8 mouse cellular contexts compared by ENCODE assay signal in the genomic region with DNA sequence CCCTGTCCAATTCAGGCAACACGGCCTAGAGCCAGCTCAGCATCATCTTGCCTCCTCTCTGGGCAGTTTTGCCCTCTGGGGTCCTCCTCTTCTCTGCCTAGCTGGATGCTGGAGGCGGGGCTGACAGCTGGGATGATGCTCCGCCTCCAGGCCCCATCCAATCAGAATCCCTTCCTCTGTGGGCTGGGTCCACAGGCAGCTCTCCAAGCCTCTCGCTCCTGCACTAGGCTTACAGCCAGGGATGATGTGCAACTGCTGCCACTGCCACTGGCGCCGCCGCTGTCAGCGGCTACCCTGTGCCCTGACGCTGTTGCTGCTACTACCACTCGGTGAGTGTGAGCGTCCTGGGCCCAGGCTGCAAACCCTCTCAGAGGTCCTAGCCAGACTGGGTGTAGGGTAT. TPM values are rescaled to one million over a fixed set of nuclear protein-coding genes. Genes with fewer than 3 reads are reported as not detected.
DNase-seq lines count a peak whose midpoint lies in the region; ATAC-seq and TF ChIP-seq lines count a peak whose summit lies in the region.

A gene (plus strand): TSS at position 229 of the 400 bp plus-strand sequence.

- no peak within 1 kb of the TSS for H3K4me2 ChIP-seq in liver, embryonic 14.5 days (ENCODE audit: low read depth)
- no peak within 1 kb of the TSS; the same call in 1 of the 2 replicates for H3K4me2 ChIP-seq in neural tube, embryonic 14.5 days (ENCODE audit: low read depth, low read length)

- peak; percentile 56 for ATAC-seq in liver, embryonic 14.5 days (ENCODE audit: insufficient read depth)
- peak; percentile 92 for ATAC-seq in neural tube, embryonic 14.5 days (ENCODE audit: low read depth)

- WGBS in liver, embryonic 14.5 days (ENCODE audit: insufficient replicate concordance) = 41% methylated on average over 11 of the region's 11 CpGs
- WGBS in neural tube, embryonic 14.5 days = 3% methylated on average over 11 of the region's 11 CpGs

- no peak for TF ChIP-seq POLR2A in ES-Bruce4 (IDR thresholded peaks at IDR 0.05; ENCODE audit: insufficient read depth, low read length)

- intact Hi-C loops in heart, postnatal 36 days (cut with DNase I) = no loop called here

- no peak for TF ChIP-seq EP300 in ES-Bruce4 (IDR thresholded peaks at IDR 0.05; ENCODE audit: insufficient read depth, low read depth, low read length)
- no peak for TF ChIP-seq EP300 in liver, embryonic 14.5 days (IDR thresholded peaks at IDR 0.05; ENCODE audit: low read depth)

- H3K4me3 ChIP-seq in ES-Bruce4 (ENCODE audit: low read depth, low read length) = 0 out of 2 replicates have a peak within 1 kb of the TSS, but pooled peaks have one; percentile 1
- no peak within 1 kb of the TSS for H3K4me3 ChIP-seq in liver, embryonic 14.5 days (ENCODE audit: insufficient read depth in 1 of 2, low read depth in 2 of 2, low read length in 2 of 2)
- no peak within 1 kb of the TSS for H3K4me3 ChIP-seq in neural tube, embryonic 14.5 days (ENCODE audit: low read depth, low read length)

- TF ChIP-seq CTCF in ES-Bruce4 (IDR thresholded peaks at IDR 0.05; ENCODE audit: low read depth, low read length) = no peak
- no peak for TF ChIP-seq CTCF in liver, embryonic 14.5 days (IDR thresholded peaks at IDR 0.05; ENCODE audit: low read depth)

- H3K9ac ChIP-seq in ES-Bruce4 (ENCODE audit: low read depth, poor library complexity, severe bottlenecking) = 0 out of 2 replicates have a peak within 1 kb of the TSS, but pooled peaks have one; percentile 11
- no peak within 1 kb of the TSS for H3K9ac ChIP-seq in liver, embryonic 14.5 days (replicated peaks)
- no peak within 1 kb of the TSS for H3K9ac ChIP-seq in neural tube, embryonic 14.5 days (replicated peaks; ENCODE audit: low read depth, low read length)

- no peaks in the 10 kb centered on the region for H3K4me1 ChIP-seq in ES-Bruce4 (ENCODE audit: control insufficient read depth, insufficient read depth, low read length)
- no peaks in the 10 kb centered on the region for H3K4me1 ChIP-seq in liver, embryonic 14.5 days (replicated peaks; ENCODE audit: control insufficient read depth in 2 of 2, insufficient read depth in 2 of 2, low read length in 1 of 2)
- H3K4me1 ChIP-seq in neural tube, embryonic 14.5 days (ENCODE audit: control insufficient read depth, insufficient read depth, low read length) = no peaks in the 10 kb centered on the region

- H3K27ac ChIP-seq in ES-Bruce4 (ENCODE audit: insufficient read depth, low read length) = no peak within 1 kb of the TSS
- H3K27ac ChIP-seq in liver, embryonic 14.5 days = no peak within 1 kb of the TSS
- peak within 1 kb of the TSS; percentile 44; the same call in 1 of the 2 replicates for H3K27ac ChIP-seq in neural tube, embryonic 14.5 days (ENCODE audit: low read depth, low read length)

- no peaks in the 10 kb centered on the region for H3K9me3 ChIP-seq in ES-Bruce4 (replicated peaks; ENCODE audit: control insufficient read depth, insufficient read depth, low read length, poor library complexity, severe bottlenecking)
- no peaks in the 10 kb centered on the region for H3K9me3 ChIP-seq in liver, embryonic 14.5 days (ENCODE audit: control insufficient read depth, low read length)
- no peaks in the 10 kb centered on the region for H3K9me3 ChIP-seq in neural tube, embryonic 14.5 days (ENCODE audit: control insufficient read depth, low read length)

- H3K36me3 ChIP-seq in ES-Bruce4 (ENCODE audit: control insufficient read depth, insufficient read depth, low read length, poor library complexity, severe bottlenecking) = peaks cover 30% of the 10 kb centered on the region
- peaks cover 35% of the 10 kb centered on the region for H3K36me3 ChIP-seq in liver, embryonic 14.5 days (replicated peaks; ENCODE audit: control insufficient read depth, insufficient read depth, low read depth)
- peaks cover 33% of the 10 kb centered on the region for H3K36me3 ChIP-seq in neural tube, embryonic 14.5 days (ENCODE audit: control insufficient read depth, insufficient read depth, low read length)

- peak; percentile 93 for DNase-seq in brain, adult 2 months (ENCODE audit: low read depth, low spot score)
- DNase-seq in forelimb bud, embryonic 11.5 days (ENCODE audit: low read depth, low spot score) = peak; percentile 70
- DNase-seq in heart, postnatal 36 days = peak; percentile 66 to 70
- peak; percentile 84 for DNase-seq in layer of hippocampus, adult 11-12 months (ENCODE audit: low spot score)
- peak in 1 of 3 experiments; percentile 20 for DNase-seq in liver, embryonic 14.5 days (ENCODE audit: low read depth in 3 of 3, low spot score in 3 of 3)
- DNase-seq in c-Kit-positive CD71-positive TER-119-positive erythroid progenitor cells, embryonic 14.5 days (ENCODE audit: low spot score) = no peak

- no peaks in the 10 kb centered on the region for H3K27me3 ChIP-seq in ES-Bruce4 (ENCODE audit: control insufficient read depth, insufficient read depth, low read length, poor library complexity, severe bottlenecking)
- H3K27me3 ChIP-seq in liver, embryonic 14.5 days (ENCODE audit: control insufficient read depth, insufficient read depth, low read length) = no peaks in the 10 kb centered on the region
- no peaks in the 10 kb centered on the region for H3K27me3 ChIP-seq in neural tube, embryonic 14.5 days (ENCODE audit: control insufficient read depth, insufficient read depth, low read length)

RNA-seq across cellular contexts. Expression of the gene that starts here (rescaled TPM):
- polyA plus RNA-seq in ES-Bruce4 (2011; ENCODE audit: insufficient read depth, insufficient read length, low read depth, missing spikeins) = 1.1 and 2.7 TPM in 2 replicates
- total RNA-seq in heart, postnatal 36 days (2021) = 1 to 10 TPM in 1 of 2 experiments, under 1 TPM in 1; 0.49 to 1.1 TPM
- 0.22 and 0.42 TPM in 2 replicates for polyA plus RNA-seq in liver, embryonic 14.5 days (2012; rRNA removed)
- not detected in 2 replicates for polyA plus RNA-seq in liver, embryonic 14.5 days (2014; fragmentation: Nextera tagmentation; extraction: Ambion mirVana)
- polyA plus RNA-seq in neural tube, embryonic 14.5 days (2014; fragmentation: Nextera tagmentation; extraction: Ambion mirVana) = 0.99 and 2.0 TPM in 2 replicates

Comparison
In these comparisons a context has a peak if more than half of its experiments do, and no peak if none do; other contexts are left out.
1. Peak in ATAC-seq in liver, embryonic 14.5 days; RNA of the gene not detected or under 1 TPM.